Mouse (Mus musculus): ENCODE measurements at regions not wholly inside any gene's neighbourhood (a gene's known extent, or its start where the extent isn't known, plus 50 kb on each side); places are given as distances from the start of the nearest gene placed in this dataset.

DNA sequence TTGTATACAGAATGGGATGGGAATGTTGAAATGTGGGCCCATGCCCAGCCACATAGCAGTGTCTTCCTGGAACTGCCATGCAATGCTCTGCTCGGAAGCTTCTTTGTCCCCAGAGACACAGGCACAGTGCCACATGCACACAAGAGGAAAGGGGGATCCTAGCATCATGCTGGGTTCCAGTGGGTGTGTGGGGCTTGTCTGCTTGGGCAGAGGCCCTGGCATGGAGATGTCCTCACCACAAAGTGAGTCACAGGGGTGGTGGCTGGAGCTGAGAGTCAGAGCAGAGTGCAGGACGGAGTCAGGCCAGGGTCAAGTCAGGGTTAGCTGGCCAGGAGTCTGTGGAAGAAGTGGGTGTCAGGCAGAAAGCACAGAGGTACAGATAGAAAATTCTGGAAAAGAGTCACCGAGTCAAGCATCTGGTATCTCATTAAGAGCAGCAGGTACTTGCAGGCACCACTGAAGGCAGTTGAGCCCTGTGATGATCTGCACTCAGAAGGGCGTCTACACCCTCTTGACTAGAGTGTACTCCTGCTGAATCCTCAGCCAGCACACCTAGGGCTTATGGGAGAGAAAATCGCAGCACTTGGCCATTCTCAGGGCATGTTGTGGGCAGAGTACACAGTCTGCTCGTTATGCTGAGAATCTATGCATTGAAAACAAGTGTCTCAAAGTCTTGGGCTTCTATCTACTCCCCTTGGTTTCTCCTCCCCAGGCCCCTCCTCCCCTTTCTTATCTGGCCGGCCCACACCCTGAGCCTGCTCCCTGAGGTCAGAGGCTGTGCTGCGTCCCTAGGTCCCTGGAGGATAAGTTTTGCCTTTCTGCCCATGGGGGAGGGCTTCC lies 85.3 kb downstream of the Ackr3 start:
- DNase-seq (ENCODE audit: extremely low spot score, low read depth, low spot score) = no peak

DNA sequence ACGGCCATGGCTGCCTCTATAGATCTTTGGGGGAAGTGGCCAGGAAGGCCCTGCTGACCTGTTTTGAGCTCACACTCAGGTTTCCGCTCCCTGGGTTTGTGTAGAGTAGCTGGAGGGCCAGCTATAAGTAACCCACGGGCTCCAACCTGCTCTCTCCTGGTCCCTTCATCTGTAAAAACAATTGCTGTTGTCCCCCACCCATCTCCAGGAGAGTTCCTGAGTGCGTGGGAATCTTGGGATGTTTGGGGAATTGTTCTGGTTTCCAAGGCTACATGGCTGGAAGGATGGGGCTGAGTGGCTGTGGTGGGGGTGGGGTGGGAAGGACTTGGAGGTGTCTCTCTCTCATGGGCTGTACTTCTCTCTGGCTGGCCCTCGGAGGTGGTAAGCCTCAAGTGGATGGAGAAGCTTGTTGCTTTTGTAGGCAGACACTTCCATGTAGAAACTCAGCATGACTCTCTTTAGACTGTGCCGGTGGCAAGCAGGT lies 86.0 kb downstream of the Ackr3 start:
- DNase-seq (ENCODE audit: extremely low spot score, low read depth, low spot score) = no peak

DNA sequence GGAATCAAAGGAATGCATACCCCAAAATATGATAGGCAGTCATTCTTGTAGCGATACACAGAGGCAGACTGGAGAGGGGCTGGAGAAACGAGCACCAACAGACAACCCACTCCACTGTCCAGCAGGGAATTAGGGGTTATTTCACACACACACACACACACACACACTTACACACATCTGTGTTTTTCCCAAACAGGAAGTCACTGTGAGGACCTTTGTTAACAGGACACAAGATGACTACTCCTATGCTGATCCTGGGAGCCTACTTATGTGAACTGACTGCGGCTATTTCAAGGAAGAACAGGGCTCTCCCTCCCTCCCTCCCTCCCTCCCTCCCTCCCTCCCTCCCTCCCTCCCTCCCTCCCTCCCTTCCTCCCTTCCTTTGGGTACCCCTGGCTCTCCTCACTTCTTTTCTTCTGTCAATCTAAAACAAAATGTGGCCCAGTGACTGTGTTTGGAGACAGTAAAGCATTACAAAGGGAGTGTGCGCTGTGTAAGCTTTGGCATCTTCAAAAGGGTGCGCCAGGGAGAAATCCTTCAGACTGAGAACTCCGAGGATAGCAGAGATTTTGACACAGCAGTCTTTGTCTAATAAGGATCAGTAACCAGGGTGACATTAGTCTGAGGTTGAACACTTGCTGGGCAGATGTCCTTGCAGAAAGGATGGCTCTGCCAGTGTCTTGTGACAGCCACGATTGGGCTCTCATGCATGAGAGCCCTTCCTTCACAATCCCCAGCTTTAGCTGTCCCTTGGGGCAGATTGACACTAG lies 86.8 kb downstream of the Ackr3 start:
- DNase-seq (ENCODE audit: extremely low spot score, low read depth, low spot score) = no peak

DNA sequence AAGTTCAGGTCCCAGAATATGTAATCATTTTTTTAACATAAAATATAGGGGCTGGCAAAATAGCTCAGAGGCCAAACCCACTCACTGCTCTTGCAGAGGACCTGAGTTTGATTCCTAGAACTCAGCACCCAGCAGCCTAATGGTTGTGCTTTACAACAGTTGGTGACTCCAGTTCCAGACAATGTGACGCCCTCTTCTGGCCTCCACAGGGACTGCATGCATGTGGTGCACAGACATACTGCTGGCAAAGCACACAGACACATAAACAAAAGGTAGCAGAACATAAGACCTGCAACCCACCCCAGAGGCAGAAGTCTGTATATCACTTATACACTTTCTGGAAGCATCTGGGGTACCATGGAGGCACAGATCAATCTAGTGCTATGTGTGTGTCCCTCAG lies 87.5 kb downstream of the Ackr3 start:
- DNase-seq (ENCODE audit: extremely low spot score, low read depth, low spot score) = no peak

DNA sequence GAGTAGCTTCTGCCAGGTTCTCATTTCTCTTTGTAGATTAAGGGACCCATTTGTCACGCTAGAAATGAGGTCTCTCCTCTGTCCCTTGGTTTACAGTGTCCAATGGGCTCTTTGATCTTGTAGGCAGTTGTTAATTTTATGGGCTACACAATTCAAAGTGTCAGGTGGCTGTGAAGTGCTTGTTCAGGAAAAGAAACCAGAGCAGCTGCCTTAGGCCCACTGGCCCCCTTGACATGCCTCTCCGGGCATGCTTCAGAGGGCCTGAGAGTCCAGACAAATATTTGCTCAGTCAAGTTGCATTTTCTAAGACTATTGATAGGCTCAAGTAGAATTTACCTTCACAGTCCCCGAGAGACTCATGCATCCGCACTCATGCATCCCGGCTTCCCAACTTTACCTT lies 94.0 kb downstream of the Ackr3 start:
- DNase-seq (ENCODE audit: extremely low spot score, low read depth, low spot score) = peak; percentile 74

DNA sequence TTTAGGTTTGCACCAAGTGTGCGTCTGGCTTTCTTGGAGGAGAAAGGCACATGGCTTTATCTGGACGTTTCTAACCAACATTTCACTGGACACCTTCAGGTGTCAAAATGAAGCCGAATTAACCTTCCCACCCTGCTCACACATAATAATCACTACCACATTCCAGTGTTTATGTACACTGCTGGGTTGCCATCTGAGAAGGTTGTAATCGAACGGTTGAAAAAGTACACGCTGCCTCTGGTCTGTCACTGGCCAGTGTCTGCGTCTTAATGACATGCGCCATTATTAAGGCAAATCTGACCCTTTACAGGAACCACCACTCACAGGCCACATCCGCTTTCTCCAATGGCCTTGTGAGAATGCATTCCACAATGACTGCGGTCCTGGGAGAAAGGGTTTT lies 96.4 kb downstream of the Ackr3 start:
- DNase-seq (ENCODE audit: extremely low spot score, low read depth, low spot score) = peak; percentile 62

DNA sequence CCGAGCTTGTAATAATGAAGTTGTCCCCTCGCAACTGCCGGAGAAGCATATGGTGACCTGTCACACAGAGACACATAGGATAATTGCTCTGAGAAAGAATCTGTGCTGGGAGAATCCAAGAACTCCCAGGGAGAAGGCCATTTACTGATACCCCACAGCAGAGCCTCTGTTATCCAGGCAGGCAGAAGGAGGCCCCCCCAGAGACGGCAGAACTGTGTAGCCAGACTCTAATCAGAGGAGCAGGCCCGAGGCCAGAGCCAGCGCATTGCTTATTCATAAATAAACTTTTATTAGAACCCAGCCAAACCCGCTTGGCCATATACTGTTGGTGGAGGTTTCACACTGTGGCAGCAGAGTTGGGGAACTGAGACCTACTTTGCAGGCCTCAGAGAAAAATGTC lies 100.6 kb downstream of the Ackr3 start:
- no peak for DNase-seq (ENCODE audit: extremely low spot score, low read depth, low spot score)

DNA sequence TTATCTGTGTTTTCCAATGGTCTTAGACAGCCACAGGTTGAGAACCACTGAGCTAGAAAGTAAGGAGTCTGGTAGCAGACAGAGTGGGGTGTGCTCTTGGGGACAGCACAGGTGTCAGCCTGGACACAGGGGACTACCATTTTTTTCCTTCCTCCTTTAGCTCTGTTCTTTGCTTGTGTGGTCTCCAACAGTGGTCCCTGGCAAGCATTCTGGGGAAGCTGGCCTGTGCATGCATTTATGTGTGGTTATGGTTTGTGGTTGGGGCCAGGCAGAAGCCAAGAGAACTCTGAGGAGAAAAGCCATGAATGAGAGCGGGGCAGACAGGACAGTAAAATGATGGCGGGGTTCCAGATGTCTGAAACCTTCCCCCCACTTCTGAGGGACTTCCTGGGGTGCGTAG lies 107.2 kb downstream of the Ackr3 start:
- no peak for DNase-seq (ENCODE audit: extremely low spot score, low read depth, low spot score)

DNA sequence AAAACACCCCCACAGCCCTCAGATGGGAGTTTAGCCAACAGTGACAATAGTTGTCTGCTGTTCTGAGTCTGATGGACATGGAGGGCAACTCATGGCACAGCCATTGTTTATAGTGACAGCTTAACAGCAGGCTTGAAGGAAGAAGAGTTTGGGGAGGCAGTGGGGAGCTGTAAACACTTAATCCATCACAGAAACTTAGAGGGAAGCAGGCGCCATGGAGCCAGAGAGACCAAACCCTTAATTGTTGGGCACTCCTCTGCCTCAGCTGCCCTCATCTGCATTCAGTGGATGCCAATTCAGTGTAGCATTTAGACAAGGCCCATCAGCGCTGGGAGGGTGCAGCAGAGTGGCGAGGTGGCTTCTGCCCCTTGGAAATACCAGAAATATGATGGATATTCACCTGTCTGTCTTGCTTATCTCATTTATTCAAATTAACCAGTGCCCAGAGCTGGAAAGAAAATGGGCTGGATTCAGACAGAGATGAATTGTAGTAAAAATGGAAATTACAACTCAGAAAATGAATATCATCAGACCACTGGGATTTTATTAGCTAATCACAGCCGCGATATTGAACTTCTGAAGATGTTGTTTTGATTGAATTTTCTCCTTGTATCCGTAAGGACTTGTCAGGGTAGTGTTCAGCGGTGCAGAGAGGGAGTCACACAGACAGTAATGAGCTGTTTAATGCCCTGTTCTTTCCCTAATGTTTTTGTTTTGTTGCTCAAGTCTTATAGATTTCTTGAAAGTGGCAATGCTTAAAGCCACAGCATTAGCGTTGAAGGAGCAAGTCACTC lies 108.1 kb downstream of the Ackr3 start:
- DNase-seq (ENCODE audit: extremely low spot score, low read depth, low spot score) = no peak

DNA sequence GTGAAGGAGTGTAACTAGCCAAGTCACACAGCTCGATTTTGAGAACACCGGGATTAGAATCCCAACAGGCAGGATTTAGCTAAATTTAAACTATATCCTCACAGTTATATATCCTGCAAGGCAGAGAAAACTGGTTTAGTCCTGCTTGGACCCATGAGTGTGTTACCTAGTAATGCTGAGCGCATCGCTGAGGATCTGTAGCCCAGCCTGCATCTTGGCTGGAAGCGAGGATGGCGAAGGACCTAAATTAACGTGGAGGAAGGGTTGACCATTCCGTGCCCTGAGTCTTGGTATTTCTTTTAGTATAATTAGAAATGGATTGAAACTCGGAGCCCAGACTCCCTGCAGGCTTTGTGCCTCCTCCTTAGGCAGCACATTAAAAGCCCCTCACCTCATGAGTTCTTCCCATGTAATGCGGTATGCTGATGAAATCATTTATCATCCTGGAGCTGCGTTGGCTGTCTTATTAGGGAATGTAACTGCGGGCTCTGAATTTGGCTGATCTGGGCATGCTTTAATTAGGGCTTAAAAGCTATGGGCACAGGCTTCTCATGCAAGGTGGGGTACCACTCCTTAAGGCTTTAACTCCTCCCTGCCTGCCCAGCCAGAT lies 110.1 kb downstream of the Ackr3 start:
- no peak for DNase-seq (ENCODE audit: extremely low spot score, low read depth, low spot score)

DNA sequence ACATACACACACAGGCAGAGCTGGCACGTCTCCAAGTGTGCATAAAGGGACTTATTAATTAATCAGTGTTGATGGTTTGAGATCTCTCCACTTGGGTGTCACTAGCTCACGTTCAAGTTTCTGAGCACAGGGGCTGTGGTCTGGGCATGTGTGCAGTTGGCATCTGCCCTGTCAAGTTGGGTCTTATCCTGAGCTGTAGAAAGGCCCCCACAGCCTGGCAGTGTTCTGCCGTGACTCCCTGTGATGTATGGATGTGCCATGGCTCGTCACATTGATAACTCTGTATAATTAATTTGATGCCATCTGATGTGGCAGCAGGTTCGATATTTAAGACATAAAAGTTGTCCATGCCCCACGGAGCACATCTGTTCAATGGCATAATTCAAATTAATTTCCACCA lies 114.1 kb downstream of the Ackr3 start:
- DNase-seq (ENCODE audit: extremely low spot score, low read depth, low spot score) = no peak

DNA sequence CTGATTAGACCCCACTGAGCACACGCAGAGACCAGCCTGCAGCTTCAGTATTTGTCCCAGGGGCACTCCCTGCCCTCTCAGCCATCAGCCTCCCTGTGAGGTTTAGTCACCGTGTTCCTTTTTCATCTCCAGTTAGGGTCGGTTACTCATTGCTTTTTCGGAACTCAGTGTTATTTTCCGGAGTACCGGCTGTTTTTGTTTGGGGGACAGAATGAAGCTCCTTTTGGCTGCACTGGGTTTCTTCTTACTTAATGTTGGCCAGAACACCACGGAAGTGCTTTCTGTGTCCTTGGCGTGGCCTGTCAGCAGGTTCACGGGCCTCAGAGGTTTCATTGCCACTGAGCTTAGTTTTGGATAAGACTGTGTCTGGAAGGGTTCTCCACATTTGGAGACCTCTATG lies 114.7 kb downstream of the Ackr3 start:
- DNase-seq (ENCODE audit: extremely low spot score, low read depth, low spot score) = no peak

DNA sequence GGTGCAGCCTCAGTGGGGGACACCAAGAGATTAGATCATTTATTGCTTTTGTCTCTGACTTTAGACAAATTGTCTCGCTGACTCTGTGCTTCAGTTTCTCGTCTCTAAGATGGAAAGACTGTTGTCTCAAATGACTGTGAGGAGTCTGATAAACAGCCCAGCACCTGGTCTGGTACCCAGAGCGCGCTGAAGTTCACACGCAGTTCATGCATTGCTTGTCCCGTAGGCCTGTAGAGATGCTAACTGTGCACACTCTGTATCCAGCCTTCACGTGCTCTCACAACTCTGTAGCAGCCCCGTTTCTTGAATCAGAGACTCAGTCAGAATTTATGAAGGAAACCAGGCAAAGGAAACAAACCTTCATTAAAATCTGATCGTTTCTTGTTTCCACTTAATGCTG lies 116.7 kb downstream of the Ackr3 start:
- no peak for DNase-seq (ENCODE audit: extremely low spot score, low read depth, low spot score)

DNA sequence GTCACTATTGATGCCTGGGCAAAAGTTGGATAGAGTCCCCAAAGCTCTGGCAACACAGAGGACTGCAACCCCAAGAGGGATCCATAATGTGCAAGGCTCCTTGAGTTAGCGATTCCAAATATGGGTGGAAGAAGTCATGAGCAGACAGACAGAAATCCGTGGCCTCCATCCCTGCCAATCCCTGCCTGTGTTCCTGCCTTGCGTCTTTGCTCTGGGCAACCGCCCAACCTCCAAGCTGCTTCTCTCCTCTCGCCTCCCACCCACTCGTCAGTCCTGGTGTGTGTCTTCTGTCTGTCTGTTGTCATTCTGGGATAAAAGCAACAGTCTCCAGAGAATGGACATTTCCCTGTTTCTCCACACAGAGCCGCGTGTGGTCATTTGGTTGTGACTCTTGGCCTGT lies 117.7 kb downstream of the Ackr3 start:
- no peak for DNase-seq (ENCODE audit: extremely low spot score, low read depth, low spot score)

DNA sequence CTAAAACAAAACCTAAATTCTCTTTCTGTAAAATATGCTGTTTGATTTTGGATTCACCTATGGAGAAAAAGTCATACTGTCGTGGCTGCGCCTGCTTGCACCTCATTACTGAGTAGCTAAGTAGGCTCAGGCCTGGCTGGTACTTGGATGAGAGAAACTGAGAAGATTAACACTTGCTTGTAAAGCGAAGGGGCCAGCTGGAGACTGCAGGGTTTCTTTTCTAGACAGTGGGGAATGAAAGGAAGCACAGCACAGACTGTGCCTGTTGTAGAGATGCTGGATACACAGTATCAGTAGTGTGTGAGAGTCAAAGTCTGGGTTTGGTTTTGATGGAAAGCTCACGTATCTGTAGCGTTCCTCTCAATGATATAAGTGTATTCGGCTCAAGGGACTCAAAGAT lies 123.5 kb downstream of the Ackr3 start:
- DNase-seq (ENCODE audit: extremely low spot score, low read depth, low spot score) = no peak

DNA sequence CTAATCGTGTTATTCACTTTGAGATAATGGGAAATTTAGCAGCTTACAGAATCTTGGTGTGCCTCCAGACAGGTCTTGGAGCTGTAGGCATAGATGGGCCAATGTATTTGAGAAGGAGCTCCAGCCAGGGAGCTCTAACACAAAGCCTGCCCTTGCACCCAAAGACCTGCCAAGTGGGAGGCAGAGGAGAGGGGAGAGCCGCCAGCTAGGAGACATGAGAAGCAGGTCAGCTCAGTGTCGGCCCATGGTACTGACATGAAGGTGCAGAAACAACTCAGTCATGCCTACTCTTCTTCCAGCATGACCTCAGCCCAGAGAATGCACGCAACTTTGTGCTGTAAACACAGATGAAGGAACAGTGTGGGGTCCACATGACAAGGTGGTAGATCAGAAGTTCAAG lies 128.8 kb downstream of the Ackr3 start:
- no peak for DNase-seq (ENCODE audit: extremely low spot score, low read depth, low spot score)

DNA sequence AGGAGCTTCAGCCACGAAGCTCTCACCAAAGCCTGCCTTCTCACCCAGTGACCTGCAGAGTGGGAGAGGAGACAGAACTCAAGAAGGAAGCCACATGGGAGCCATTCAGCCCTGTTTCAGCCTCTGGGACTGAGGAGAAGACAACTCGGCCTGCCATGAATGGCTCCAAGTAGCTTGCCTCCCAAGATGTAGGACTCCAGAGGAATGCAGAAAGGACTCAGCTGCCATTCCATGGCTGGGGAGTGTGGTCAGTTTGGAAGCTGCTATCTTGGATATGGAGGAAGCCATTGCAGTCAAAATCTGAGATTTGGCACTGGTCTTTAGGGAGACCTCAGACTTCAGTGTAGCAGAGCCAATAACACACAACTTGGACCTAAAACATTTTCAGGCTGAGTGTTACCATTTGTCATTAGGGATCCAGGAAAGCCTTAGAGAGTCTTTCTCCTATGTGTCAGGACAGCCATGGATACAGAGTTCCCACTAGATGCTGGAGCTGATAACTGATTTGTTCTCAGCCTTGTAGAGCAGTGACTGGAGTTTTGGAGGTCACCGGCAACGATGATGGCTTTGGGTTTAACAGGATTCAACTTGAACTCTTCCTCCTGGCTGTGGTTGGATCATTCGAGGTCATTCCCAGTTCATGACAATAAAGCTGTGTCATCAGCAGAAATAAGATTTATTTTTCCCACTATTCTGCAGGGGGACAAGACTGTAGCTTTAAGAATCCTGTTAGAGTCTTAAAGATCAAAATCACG lies 130.1 kb downstream of the Ackr3 start:
- no peak for DNase-seq (ENCODE audit: extremely low spot score, low read depth, low spot score)

DNA sequence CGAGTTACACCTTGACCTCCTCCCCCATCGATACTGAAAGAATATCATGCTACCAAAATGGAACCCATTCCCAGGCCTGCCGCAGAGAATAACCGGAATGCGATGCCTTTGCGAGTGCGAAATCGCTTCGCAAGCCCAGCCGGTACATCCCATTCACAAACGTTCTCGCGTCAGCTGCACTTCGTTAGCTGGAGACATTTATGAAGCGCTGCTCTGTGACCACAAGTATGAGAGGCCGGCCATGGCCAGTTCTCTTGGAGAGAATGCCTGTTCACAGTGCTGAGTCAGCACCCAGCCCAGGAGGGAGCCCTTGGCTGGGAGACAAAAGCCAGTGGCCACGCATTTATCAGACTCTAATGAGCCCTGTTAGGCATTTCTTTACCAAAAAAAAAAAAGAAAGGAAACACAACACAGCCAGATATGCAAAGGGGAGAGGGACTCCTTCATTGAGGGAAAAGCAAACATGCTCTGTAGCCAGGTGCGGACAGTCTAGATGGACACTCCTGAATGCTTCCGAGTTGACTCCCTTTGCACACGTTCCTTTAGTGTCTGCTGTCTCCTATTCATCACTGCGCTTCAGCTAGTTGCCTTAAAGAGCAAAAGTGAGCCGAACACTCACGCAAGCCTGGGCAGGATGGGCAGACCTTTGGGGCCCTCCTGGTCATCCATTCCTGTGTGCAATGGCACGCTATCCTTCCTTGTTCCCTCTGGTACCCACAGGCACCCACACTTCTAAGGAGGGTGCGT lies 131.4 kb downstream of the Ackr3 start:
- DNase-seq (ENCODE audit: extremely low spot score, low read depth, low spot score) = no peak

DNA sequence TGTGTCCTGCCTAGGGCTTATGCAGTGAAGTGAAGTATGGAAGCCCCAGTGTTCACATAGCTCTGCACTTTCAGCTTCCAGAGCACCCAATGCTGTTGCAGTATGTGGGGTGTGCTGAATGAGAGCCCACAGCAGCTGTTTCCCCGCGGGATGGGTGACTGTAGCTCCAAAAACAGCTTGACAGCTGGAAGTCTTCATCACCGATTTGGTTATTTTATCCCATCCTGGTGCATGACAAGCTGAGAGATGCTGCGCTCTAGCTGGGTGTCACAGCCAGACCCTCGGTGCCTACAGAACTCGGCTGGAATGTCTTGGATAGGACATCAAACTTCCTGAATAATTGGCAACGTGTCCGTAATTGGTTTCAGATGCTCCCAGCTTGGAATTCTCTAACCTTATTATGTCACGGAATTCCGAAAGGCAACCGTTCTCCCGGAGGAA lies 134.1 kb downstream of the Ackr3 start:
- peak; percentile 69 for DNase-seq (ENCODE audit: extremely low spot score, low read depth, low spot score)

DNA sequence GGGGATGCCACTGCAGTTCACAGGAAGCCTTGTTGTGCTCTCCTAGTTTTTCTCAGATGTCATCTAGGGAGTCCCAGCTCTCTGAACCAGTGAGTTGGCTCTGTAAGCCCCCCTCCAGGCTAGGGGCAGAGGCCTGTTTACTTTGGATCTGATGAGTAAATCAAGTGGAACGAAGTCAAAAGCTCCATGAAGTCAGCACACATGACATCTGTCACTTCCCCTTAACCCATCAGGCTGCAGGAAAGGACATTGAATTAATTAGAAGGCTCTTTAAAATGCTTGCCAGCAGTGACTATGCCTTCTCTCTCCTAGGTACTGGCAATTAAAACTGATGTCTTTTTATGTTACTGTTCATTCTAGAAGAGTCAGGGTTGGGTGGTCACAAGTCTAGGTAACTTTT lies 138.6 kb downstream of the Ackr3 start:
- no peak for DNase-seq (ENCODE audit: extremely low spot score, low read depth, low spot score)
